Mouse (Mus musculus): ENCODE measurements around the gene Sox5.

Gene Sox5

DNA sequence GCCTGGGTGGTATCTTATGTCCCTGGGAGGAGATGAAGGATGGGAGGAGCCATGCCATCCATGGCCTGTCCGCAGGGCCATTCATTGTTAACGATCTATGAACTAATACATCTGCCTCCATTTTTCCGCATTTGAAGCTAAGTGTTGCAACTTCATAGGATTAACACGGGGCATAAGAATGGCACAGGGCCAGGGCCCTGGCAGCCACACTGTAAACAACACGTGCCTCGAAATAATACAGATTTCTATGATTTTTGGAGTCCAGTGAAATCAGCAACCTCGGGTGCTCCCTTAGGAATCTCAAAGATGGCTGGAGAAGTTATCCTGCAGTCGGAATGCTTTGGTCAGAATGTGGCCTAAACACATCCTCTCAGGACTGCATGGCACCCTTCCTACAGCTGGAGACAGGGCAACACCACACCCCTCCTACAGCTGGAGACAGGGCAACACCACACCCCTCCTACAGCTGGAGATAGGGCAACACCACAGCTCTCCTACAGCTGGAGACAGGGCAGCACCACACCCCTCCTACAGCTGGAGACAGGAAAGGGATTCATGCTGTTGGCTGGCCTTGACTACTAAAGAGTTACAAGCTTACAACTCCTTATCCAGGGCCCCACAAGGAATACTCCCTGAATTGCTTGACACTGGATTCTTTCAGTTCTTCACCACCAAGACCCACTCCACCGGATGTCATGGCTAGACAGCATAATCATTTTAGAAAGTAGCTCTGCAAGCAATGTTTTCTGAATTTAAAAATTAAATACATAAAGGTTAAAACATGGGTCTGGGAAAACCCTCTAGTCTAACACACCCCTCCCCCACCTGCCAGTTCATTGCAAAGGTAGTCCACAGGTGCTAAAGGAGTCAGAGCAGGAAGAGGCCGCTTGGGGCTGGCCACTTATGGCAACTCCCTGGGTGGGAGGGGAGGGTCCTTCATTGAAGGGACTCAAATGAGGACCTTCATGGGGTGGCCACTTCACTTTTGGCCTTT lies 122.4 kb downstream of the Sox5 start:
- DNase-seq (ENCODE audit: extremely low spot score): no peak

- DNase-seq (ENCODE audit: extremely low spot score): no peak
These were observed 128.9 kb downstream of the Sox5 start for GRCm38 (mm10) chr6:144652876-144653275.

- peak; percentile 22 for DNase-seq (ENCODE audit: extremely low spot score)
These were observed 132.9 kb downstream of the Sox5 start for GRCm38 (mm10) chr6:144648896-144649295.

DNA sequence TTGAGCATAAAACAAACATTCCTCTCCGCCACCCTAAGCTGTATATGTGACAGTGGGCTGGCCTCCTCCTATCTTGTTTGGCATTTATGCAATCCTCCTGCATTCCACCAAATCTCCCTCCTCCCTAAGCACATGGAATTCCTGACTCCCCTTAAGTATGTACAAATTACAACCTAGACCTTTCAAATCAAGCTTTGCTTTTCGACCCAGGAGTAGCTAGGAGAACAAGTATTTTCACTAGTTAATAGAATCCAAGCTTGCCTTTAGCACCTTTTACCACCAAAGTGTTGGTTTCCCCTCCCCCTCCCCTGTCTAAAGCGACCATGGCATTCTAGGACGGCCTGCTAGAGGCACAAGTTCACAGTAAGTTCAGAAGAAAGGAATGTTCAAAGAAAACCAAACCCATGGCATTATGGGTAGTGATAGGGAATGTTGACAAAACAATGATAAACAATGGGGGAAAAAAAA lies 133.6 kb downstream of the Sox5 start:
- DNase-seq (ENCODE audit: extremely low spot score): peak; percentile 32

DNA sequence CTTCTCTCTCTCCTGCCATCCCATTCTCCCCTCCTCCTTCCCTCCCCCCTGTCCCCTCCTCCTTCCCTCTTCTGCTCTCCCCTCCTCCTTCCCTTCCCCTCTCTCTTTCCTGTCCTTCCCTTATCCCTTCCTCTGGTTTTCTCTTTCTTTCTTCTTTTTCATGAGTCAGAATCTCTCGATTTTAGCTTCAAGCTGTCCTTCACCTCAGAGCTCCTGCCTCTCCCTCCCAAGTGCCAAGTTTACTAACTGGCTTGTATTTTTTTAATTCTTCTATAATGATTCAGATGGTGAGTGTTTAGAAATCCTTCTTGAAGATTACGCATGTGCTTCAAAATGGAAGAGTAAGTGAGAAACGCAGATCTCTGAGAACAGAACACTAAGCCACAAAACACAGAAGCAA lies 135.4 kb downstream of the Sox5 start:
- DNase-seq (ENCODE audit: extremely low spot score): no peak

DNA sequence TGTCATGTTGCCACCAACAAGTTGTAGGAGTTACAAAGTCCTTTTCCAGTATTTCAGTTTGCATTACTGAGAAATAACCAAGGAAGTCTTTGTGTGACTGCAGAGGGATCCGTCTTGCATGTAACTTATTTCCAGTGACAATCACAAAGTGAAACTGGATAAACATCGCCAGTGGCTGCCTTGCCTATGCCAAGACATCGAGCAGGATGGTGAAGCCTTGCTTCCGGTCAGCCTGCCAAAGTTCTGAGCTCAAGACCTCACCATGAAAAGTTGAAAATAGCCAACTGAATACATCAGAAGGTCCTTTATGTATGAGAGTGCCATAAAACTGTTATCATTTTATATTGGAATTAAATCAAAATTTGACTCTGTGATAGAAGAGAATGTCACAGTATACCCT lies 136.0 kb downstream of the Sox5 start:
- no peak for DNase-seq (ENCODE audit: extremely low spot score)

- peak; percentile 17 for DNase-seq (ENCODE audit: extremely low spot score)
These were observed 137.1 kb downstream of the Sox5 start for GRCm38 (mm10) chr6:144644711-144645110.

DNA sequence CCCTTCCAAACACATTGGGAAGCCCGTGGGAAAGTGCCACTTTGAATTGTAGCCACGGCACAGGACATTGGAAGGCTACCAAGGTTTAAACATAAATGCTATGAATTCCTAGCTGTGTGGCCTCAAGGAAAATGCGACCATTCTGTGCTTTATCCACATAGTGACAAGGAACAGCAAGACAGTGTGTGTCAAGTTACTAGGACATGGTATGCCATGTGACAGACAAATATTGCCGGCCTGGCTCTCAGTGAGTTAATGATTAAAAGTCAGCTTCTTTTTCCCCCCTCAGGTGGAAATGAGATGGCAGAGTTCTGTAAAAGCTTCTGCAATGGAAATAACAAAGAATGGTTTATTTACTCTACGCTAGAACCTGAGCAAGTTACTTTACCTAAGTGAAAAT lies 138.2 kb downstream of the Sox5 start:
- no peak for DNase-seq (ENCODE audit: extremely low spot score)

- DNase-seq (ENCODE audit: extremely low spot score): no peak
These were observed 139.9 kb downstream of the Sox5 start for GRCm38 (mm10) chr6:144641888-144642287.

- DNase-seq (ENCODE audit: extremely low spot score): no peak
These were observed 141.2 kb downstream of the Sox5 start for GRCm38 (mm10) chr6:144640591-144640990.

GRCm38 (mm10) chr6:144638547-144638946 lies 143.2 kb downstream of the Sox5 start:
- no peak for DNase-seq (ENCODE audit: extremely low spot score)

DNA sequence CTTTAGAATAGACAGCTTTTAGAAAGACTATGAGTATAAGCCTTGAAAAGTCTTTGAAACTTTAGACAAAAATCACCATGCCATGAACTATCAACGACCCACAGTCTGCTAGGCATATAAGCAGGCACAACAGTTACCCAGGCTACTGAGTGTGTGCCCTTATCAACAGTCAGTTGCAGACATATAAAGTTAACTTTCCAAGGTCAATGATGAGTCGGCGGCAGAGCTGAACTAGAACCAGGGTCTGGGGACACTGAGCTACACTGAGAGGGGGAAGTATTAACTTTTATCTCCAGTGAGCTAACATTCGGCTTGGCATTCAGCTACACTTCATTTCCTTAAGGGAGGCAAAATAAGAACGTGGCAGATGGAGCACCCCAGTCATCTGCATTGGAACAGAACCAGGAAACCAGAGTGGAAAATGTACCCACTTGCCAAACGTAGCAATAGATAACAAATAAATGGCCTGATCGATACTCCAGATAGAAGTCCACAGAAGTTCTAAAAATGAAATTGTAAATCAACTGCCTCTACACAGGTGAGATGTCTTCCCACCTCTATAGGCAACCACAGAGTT lies 154.2 kb downstream of the Sox5 start:
- DNase-seq (ENCODE audit: extremely low spot score): no peak

GRCm38 (mm10) chr6:144621089-144621769 lies 160.5 kb downstream of the Sox5 start:
- peak; percentile 24 for DNase-seq (ENCODE audit: extremely low spot score)

DNA sequence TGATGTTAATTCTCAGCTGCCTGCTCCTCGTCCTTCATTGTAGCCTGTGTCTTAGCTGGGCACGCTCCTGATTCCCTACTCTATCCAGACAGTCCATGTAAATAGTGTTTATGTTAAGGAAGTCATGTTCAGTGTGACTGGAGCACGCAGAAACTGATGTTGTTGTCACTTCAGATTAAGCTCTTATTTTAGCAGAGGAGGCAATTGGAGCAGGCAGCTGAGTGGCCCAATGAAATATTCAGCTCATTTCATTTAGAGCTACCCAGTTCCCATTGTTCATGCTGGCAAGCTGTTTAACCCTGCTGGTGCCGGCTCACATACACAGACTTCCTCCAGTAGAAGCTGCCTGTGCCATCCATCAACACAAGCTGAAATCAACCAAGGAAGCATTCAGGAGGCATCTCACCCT lies 170.4 kb downstream of the Sox5 start:
- DNase-seq (ENCODE audit: extremely low spot score): no peak

GRCm38 (mm10) chr6:144610878-144611277 lies 170.9 kb downstream of the Sox5 start:
- DNase-seq (ENCODE audit: extremely low spot score): no peak

GRCm38 (mm10) chr6:144602883-144603282 lies 178.9 kb downstream of the Sox5 start:
- DNase-seq (ENCODE audit: extremely low spot score): no peak

DNA sequence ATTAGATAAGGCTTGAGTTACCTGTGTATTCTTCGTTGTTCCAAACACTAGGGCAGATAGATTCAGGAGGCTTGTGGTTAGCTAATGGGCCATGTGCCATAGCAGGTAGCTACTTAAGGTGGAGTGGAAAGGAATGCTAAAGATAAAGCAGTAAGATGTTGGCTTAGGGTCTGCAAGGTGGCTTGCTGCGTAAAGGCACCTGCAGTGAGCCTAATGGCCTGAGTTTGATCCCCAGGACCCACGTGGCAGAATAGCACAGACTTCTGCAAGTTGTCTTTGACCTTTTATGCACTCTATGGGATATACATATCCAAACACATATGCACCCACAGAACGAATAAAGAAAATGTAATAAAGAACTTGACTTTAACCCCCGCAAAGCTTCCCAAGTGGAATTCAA lies 181.4 kb downstream of the Sox5 start:
- no peak for DNase-seq (ENCODE audit: extremely low spot score)

DNA sequence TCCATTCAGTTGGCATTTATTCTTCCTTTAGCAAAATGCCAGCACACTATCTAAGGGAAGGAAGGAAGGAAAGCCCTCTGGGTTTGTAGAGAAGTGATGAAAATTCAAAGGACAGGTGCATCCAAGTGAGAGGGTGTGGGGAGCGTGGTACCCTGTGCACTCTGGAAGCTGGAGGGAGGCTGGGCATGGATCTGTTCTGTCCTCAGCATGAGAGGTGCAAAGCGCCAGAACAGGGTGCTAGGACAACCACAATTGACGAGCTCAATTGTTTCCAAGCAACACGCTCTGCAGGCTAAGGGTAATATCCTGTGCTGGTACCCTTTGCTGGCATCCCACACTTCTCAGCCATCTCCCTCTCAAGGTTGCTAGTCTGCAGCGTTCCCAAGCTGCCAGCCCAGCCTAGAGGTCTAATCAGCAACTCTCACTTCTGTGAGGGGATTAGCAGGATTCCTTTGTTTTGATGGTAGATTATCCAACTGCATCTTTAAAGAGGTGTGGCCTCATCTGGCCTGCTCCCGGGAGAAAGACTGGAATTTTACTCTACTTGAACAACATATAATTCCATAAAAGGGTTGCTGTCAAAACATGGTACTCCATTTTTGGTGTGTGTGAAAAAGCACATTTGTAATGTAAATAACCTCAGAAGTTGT lies 183.3 kb downstream of the Sox5 start:
- DNase-seq (ENCODE audit: extremely low spot score): no peak

GRCm38 (mm10) chr6:144596536-144597210 lies 185.1 kb downstream of the Sox5 start:
- no peak for DNase-seq (ENCODE audit: extremely low spot score)

GRCm38 (mm10) chr6:144584854-144585253 lies 196.9 kb downstream of the Sox5 start:
- DNase-seq (ENCODE audit: extremely low spot score): no peak

DNA sequence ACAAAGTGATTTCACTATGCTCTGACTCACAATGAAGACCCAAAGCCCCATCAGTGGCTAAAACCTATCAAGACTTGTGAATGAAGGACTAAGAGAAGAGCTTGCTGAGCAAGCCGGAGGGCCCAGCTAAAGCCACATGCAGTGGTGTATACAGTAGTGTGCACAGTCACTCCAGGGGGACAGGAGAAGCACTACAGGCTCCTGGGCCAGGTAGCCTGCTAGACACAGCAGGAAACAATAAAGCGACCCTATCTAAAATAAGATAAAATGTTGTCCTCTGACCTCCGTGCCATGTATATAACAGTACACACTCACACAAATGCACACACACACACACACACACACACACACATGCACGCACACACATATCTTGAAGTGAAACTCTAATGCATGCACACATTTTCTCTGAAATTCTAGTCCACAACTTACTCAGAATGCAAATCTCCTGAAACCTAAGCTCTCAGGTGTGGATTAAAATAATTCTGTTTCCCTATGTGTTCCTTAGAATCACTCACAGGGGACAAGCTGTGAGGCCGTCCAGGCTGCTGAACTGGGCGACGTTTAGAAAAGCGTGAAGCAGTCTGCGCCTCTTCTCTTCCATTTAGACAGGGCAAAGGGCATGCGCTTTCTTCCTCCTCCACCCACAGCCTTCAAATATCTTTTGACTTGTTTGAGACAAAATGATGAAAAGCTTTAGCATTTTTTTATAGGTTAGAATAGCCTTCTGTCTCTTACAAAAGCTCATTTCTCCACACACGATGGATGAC lies 197.5 kb downstream of the Sox5 start:
- no peak for DNase-seq (ENCODE audit: extremely low spot score)
